Mouse (Mus musculus) erythroblast, embryonic 14.5 days (primary cell): ENCODE results near the gene Spryd4. TPM values are rescaled to one million over a fixed set of nuclear protein-coding genes. Genes with fewer than 3 reads are reported as not detected.
"Not testable (repeated sequence)": the region's sequence is repeated elsewhere in the genome, so short reads cannot be mapped to it uniquely, and the experiment has no call there.

Experiments used
- H3K27me3 ChIP-seq: 2 replicates; pipeline ENCODE4 v1.6.1; 2012; ENCODE audit warnings: inconsistent platforms; ENCODE audit not compliant: control insufficient read depth
- H3K36me3 ChIP-seq: 2 replicates; pipeline ENCODE4 v1.6.1; 2012; ENCODE audit warnings: mild to moderate bottlenecking, inconsistent platforms; ENCODE audit not compliant: control insufficient read depth
- H3K4me1 ChIP-seq: 2 replicates; pipeline ENCODE4 v1.6.1; 2012; ENCODE audit warnings: inconsistent platforms; ENCODE audit not compliant: control insufficient read depth
- H3K4me3 ChIP-seq: replicated peaks from 2 replicates; pipeline ENCODE3; 2012; ENCODE audit warnings: moderate library complexity, mild to moderate bottlenecking, inconsistent platforms
- H3K9me3 ChIP-seq: 2 replicates; pipeline ENCODE4 v1.6.1; 2012; ENCODE audit warnings: low read length, inconsistent platforms, mixed read lengths; ENCODE audit not compliant: control insufficient read depth
- GATA1 ChIP-seq: IDR thresholded peaks from 2 replicates; pipeline ENCODE4 v1.6.1; 2012; ENCODE audit warnings: low read length, inconsistent platforms, mixed read lengths
- TAL1 ChIP-seq: IDR thresholded peaks from 3 replicates; pipeline ENCODE4 v1.6.1; 2012; ENCODE audit warnings: low read length, inconsistent platforms, mixed read lengths
- polyA plus RNA-seq: library from polyadenylated mRNA; stranded (reverse); fragments of >175 nt; gene quantifications from 2 replicates; pipeline ENCODE4 v1.2.3, GENCODE M21; 2012

Spryd4 gene
- polyA plus RNA-seq, result 0.10 and 0.18 TPM in 2 replicates

DNA sequence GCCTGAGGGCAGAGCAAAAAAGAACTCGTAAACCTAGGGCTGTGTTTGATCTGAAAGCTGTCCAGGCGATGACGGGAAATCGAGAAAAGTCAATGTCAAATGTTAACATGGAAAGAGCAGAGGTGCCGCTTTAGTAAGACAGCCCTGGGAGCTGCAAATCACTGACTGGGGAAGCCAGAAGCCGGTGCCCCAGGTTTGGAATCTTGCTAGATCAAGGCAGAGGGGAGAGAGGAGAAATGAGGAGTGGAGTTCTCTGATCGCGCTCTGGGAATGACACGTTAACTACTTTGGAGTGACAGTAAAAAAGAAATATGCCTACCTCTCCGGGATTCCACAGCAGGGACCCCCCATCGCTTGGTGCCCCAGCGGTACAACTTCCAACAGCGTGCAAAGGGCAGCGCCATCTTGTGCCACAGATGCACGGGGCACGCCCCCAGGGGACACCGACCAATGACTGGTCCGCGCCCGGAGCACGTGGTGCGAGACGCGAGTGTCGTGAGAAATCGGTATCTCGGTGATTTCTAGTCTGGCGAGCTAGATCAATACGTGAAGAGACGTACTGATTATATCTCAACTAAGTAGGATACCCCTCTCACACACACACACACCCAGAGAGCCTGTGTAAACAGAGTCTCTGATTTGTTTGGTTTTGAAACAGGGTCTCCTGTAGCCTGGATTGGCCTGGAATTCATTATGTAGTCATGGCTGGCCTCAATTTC lies at the start of gene Spryd4:
Spryd4 (minus strand) TSS at position 418 of the 719 bp plus-strand sequence.
- H3K4me3 ChIP-seq, result peak within 1 kb of the TSS; percentile 70
- TF ChIP-seq TAL1 (no peak), GATA1 (no peak)
- H3K4me1 ChIP-seq, result peaks cover 34% of the 10 kb centered on the region

DNA sequence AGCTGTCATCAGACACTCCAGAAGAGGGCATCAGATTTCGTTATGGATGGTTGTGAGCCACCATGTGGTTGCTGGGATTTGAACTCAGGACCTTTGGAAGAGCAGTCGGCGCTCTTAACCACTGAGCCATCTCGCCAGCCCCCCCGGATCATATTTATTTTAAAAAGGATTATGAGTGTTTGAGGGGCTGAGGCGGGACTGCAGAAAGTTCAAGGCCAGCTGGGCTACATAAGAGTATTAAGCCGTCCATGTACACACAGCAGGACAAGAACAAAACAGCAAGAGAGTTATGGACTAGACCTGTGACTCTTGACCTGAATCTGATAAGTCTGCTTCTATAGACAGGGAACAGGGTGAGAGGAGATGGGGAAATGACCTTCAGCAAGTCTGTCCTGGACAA lies 48.8 kb upstream of the Spryd4 start:
- not testable (repeated sequence) for H3K9me3 ChIP-seq, H3K36me3 ChIP-seq, H3K27me3 ChIP-seq, H3K4me3 ChIP-seq, H3K4me1 ChIP-seq

More for the DNA sequence above, at the start of gene Spryd4:
- peaks cover 6% of the 10 kb centered on the region; the same call in 1 of the 2 replicates for H3K27me3 ChIP-seq
- H3K9me3 ChIP-seq, result no peaks in the 10 kb centered on the region
- peaks cover 13% of the 10 kb centered on the region for H3K36me3 ChIP-seq

- no peak for TF ChIP-seq GATA1
- no peak for TF ChIP-seq TAL1
These were observed 48.3 kb upstream of the Spryd4 start for GRCm38 (mm10) chr10:128259946-128260345.

GRCm38 (mm10) chr10:128258953-128259352 lies 47.3 kb upstream of the Spryd4 start:
- TF ChIP-seq TAL1 (no peak), GATA1 (no peak)
- no peaks in the 10 kb centered on the region for H3K27me3 ChIP-seq
- no peaks in the 10 kb centered on the region for H3K9me3 ChIP-seq
- H3K36me3 ChIP-seq, result no peaks in the 10 kb centered on the region; the same call in 1 of the 2 replicates
- no peaks in the 10 kb centered on the region; the same call in 1 of the 2 replicates for H3K4me1 ChIP-seq
- H3K4me3 ChIP-seq, result no peak overlapping the region

More at GRCm38 (mm10) chr10:128259946-128260345, 48.3 kb upstream of the Spryd4 start:
- no peaks in the 10 kb centered on the region for H3K9me3 ChIP-seq
- H3K4me1 ChIP-seq, result no peaks in the 10 kb centered on the region; the same call in 1 of the 2 replicates
- H3K27me3 ChIP-seq, result no peaks in the 10 kb centered on the region
- no peaks in the 10 kb centered on the region for H3K36me3 ChIP-seq
- H3K4me3 ChIP-seq, result no peak overlapping the region

GRCm38 (mm10) chr10:128256328-128256727 lies 44.7 kb upstream of the Spryd4 start:
- Histone ChIP-seq H3K4me3 (no peak overlapping the region), H3K27me3 (no peaks in the 10 kb centered on the region), H3K4me1 (no peaks in the 10 kb centered on the region; the same call in 1 of the 2 replicates), H3K9me3 (no peaks in the 10 kb centered on the region), H3K36me3 (peaks cover 21% of the 10 kb centered on the region)
- TF ChIP-seq TAL1 (no peak), GATA1 (no peak)

DNA sequence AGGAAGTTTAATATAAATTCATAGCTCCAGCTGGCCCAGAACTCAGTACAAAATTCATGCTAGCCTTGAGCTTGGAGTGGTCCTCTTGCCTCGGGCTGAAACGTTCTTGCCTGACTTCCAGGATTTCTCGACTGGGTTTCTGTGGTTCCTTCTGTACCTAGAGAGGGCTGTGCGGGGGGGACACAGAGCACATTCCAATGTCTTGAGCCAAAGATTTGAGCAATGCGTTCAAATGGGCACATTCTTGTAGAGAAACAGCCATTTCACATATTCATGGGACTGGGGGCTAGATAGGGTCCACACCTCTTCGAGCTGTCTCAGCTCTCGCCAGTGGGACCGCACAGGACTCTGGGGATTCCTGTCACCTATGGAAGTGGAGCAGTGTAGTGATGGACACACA lies 44.3 kb upstream of the Spryd4 start:
- Histone ChIP-seq H3K36me3 (peaks cover 25% of the 10 kb centered on the region), H3K27me3 (no peaks in the 10 kb centered on the region), H3K4me1 (no peaks in the 10 kb centered on the region; the same call in 1 of the 2 replicates), H3K9me3 (no peaks in the 10 kb centered on the region), H3K4me3 (no peak overlapping the region)
- no peak for TF ChIP-seq GATA1
- TF ChIP-seq TAL1, result no peak

DNA sequence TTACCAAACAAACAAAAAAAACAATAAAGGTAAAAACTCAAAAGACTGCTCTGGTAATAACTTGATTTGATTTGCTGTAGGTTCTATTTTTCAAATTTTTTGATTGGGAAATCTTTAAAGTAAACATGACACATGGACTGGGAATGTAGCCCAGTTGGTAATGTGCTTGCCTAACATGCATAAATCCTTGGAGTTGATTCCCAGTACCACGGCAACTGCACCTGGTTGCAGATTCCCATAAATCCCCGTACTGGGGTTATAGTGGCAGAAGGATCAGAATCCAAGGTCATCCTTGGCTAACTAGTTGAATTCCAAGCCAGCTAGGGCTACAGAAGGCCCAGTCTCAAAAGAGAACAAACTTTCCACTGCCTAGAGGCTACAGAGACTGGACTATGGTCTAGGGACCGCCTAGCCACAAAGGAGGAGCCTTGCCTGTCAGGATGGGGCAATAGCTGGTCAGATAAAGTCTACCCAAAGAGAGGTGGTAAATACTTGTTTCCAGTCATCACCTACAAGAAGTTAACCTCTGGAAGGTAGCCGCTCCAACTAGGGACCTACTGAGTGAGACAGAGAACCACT lies 42.2 kb upstream of the Spryd4 start, which contains the start of gene Apon:
Apon (plus strand) TSS at position 420 of the 579 bp plus-strand sequence.
- peaks cover 47% of the 10 kb centered on the region for H3K36me3 ChIP-seq

GRCm38 (mm10) chr10:128250565-128250964 lies 39.0 kb upstream of the Spryd4 start:
- Histone ChIP-seq H3K4me1 (no peaks in the 10 kb centered on the region), H3K27me3 (no peaks in the 10 kb centered on the region), H3K4me3 (no peak overlapping the region), H3K9me3 (no peaks in the 10 kb centered on the region), H3K36me3 (peaks cover 79% of the 10 kb centered on the region)
- TF ChIP-seq GATA1, result no peak
- no peak for TF ChIP-seq TAL1

More for the DNA sequence above, 42.2 kb upstream of the Spryd4 start, which contains the start of gene Apon:
- no peak within 1 kb of the TSS for H3K4me3 ChIP-seq
- no peaks in the 10 kb centered on the region for H3K27me3 ChIP-seq
- H3K4me1 ChIP-seq, result no peaks in the 10 kb centered on the region
- H3K9me3 ChIP-seq, result no peaks in the 10 kb centered on the region
- TF ChIP-seq TAL1 (no peak), GATA1 (no peak)

DNA sequence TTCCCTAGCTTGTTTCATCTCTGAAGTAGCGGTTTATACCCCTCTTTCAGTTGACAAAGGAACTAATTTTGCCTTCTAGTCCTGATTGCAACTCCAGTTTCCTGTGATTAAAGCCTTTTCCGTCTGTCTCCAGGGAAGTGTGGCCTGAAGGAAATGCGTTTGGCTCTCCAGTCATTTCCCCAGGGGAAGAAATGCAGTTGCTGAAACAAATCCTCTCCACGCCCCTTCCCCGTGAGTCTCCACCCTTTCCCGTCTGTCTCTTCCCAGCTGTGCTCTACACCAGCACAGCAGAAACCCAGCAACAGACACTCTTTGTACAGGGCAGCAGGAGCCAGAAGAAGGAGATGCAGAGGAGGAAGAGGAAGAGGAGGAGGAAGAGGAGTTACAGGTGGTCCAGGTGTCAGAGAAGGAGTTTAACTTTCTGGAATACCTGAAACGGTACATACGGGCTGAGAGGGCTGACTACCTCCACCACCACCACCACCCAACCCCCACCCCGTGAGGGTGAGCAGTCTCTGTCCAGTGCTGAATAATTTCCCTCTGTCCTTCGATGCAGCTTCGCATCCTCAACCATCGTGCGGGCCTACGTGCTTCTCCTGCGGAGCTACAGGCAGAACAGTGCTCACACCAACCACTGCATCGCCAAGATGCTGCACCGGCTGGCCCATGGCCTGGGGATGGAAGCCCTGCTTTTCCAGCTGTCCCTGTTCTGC lies 35.6 kb upstream of the Spryd4 start:
- H3K4me3 ChIP-seq, result no peak overlapping the region
- peaks cover 100% of the 10 kb centered on the region for H3K36me3 ChIP-seq
- H3K9me3 ChIP-seq, result no peaks in the 10 kb centered on the region
- TF ChIP-seq TAL1 (no peak), GATA1 (no peak)
- no peaks in the 10 kb centered on the region for H3K27me3 ChIP-seq
- H3K4me1 ChIP-seq, result no peaks in the 10 kb centered on the region
